Mouse (Mus musculus): Measurements from ENCODE around the gene Taar6. TPM values are rescaled to one million over a fixed set of nuclear protein-coding genes. Genes with fewer than 3 reads are reported as not detected.

Gene Taar6
- total and polyA plus RNA-seq, 2 experiments from 2014 or later: not detected

DNA sequence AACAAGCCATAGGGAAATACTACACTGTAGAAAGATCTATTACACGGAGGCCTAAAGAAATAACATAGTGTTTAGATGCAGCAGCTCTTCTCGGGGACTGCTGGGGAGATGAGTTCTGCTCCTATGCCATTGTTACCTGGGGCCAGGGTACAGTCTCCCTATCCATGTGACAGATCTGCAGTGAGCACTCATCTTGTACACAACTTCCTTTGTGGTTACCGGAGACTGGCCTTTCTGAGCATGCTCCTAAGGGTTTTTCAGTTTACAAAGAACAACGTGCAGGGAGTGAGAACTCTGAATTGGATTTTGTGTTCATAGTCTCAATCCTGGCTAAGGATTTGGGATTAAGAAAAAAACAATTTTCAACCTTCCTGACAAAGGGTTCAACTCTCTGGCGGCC is 973 bp upstream of the Taar6 start:
- DNase-seq (no peak), ATAC-seq (no peak)
- Histone ChIP-seq H3K4me1 (ENCODE audit: insufficient read depth) (no peaks in the 10 kb centered on the region), H3K9me3 (ENCODE audit: low read length) (no peaks in the 10 kb centered on the region), H3K4me3 (ENCODE audit: low read depth, low read length) (no peak overlapping the region), H3K36me3 (ENCODE audit: insufficient read depth) (no peaks in the 10 kb centered on the region), H3K4me2 (ENCODE audit: low read depth) (no peak overlapping the region), H3K27ac (ENCODE audit: low read depth, low read length) (no peak overlapping the region), H3K27me3 (ENCODE audit: insufficient read depth, low read length) (no peaks in the 10 kb centered on the region), H3K9ac (no peak overlapping the region)
- 74% methylated on average over 5 of the region's 5 CpGs for WGBS
- no peak for TF ChIP-seq CTCF (IDR thresholded peaks at IDR 0.05; ENCODE audit: low read depth)

DNA sequence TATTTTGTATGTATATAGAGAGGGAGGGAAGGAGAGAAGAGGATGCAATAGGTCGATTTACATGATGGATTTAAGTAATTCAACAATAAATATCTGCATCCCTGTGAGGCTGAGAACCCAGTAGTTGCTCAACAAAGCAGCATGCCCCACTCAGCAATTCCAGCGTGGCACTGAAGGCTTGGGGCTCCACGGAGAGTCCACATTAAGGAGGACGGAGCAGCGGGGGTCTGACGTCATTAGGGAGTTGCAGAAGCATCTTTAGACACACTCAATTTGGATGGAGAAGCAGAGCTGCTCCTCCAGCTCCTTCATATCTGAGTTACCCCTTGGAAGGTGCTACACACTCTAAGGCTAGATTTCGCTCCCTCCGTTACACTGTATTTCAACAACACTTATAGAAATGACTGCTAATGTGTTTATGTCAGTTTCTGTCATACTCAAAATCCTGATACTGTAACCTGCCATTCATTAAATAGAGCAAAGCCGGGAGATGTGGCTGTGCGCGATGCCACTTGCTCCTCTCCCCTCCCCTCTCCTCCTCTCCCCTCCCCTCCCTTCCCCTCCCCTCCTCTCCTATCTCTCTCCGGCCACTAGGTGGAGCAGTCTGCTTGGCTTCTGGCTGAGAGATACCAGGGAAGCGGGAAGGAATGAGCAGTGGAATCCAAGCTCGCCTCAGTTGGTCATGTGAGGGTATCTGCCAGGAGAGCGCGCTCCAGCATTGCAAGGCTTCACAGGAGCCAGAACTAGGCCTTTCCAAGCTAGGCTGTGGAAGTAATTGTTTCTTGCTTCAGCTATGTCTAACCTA is 6.3 kb downstream of the Taar6 start:
- Histone ChIP-seq H3K9ac (no peak overlapping the region), H3K9me3 (ENCODE audit: low read length) (no peaks in the 10 kb centered on the region), H3K4me2 (ENCODE audit: low read depth) (no peak overlapping the region), H3K27ac (ENCODE audit: low read depth, low read length) (no peak overlapping the region), H3K4me1 (ENCODE audit: insufficient read depth) (no peaks in the 10 kb centered on the region), H3K36me3 (ENCODE audit: insufficient read depth) (no peaks in the 10 kb centered on the region), H3K4me3 (ENCODE audit: low read depth, low read length) (no peak overlapping the region), H3K27me3 (ENCODE audit: insufficient read depth, low read length) (no peaks in the 10 kb centered on the region)
- peak; percentile 92 for ATAC-seq
- TF ChIP-seq CTCF (IDR thresholded peaks at IDR 0.05; ENCODE audit: low read depth): peak; percentile 82
- 44% methylated on average over 16 of the region's 16 CpGs for WGBS
- peak; percentile 85 for DNase-seq

DNA sequence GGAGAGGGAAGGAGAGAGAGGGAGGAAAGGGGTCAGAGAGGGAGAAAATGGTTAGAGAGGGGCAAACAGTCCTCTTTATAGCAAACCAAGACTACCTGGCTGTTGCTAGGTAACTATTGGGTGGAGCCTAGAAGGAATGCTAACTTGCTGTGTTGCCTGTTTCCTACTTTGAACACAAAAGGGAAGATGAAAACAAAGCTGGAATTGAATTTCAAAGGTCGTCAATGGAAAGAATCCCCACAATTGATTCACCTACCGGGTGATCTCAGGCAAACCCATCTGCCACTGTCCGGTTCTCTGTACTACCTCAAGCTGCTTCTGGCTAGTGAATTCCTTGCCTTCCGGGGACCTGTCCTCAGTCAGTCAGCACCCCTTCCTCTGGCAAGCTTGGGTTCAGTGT is 7.5 kb downstream of the Taar6 start:
- no peaks in the 10 kb centered on the region for H3K9me3 ChIP-seq (ENCODE audit: low read length)
- H3K27ac ChIP-seq (ENCODE audit: low read depth, low read length): no peak overlapping the region
- H3K36me3 ChIP-seq (ENCODE audit: insufficient read depth): no peaks in the 10 kb centered on the region
- no peak overlapping the region for H3K9ac ChIP-seq
- H3K27me3 ChIP-seq (ENCODE audit: insufficient read depth, low read length): no peaks in the 10 kb centered on the region
- DNase-seq: no peak
- H3K4me2 ChIP-seq (ENCODE audit: low read depth): no peak overlapping the region
- H3K4me3 ChIP-seq (ENCODE audit: low read depth, low read length): no peak overlapping the region
- 45% methylated on average over 4 of the region's 4 CpGs for WGBS
- H3K4me1 ChIP-seq (ENCODE audit: insufficient read depth): no peaks in the 10 kb centered on the region
- no peak for ATAC-seq
- TF ChIP-seq CTCF (IDR thresholded peaks at IDR 0.05; ENCODE audit: low read depth): no peak

DNA sequence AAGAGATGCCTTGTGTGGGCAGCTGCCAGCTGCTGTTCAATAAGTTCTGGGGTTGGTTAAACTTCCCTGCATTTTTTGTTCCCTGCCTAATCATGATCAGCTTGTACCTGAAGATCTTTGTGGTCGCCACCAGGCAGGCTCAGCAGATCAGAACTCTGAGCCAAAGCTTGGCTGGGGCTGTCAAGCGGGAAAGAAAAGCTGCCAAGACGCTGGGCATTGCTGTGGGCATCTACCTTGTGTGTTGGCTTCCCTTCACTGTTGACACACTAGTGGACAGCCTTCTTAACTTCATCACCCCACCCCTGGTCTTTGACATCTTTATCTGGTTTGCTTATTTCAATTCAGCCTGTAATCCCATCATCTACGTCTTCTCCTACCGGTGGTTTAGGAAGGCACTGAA is 14.2 kb downstream of the Taar6 start:
- H3K27ac ChIP-seq (ENCODE audit: low read depth, low read length): no peak overlapping the region

DNA sequence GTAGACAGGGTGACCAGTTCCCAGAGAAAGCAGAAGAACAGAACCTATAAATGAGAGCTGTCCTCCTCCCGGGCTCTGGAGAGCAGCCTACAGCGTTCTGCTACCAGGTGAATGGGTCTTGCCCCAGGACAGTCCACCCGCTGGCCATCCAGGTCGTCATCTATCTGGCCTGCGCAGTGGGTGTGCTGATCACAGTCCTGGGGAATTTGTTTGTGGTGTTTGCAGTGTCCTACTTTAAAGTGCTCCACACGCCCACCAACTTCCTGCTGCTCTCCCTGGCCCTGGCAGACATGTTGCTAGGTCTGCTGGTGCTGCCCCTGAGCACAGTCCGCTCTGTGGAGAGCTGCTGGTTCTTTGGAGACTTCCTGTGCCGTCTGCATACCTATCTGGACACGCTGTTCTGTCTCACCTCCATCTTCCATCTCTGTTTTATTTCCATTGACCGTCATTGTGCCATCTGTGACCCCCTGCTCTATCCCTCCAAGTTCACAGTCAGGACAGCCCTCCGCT is 14.7 kb downstream of the Taar6 start, which contains the start of gene Taar5:
TSS of gene Taar5 (plus strand) at position 51 of the 510 bp plus-strand sequence.
- Histone ChIP-seq H3K4me2 (ENCODE audit: low read depth) (no peak within 1 kb of the TSS), H3K27ac (ENCODE audit: low read depth, low read length) (no peak within 1 kb of the TSS), H3K27me3 (ENCODE audit: insufficient read depth, low read length) (no peaks in the 10 kb centered on the region), H3K9ac (no peak within 1 kb of the TSS), H3K4me1 (ENCODE audit: insufficient read depth) (no peaks in the 10 kb centered on the region), H3K36me3 (ENCODE audit: insufficient read depth) (no peaks in the 10 kb centered on the region), H3K9me3 (ENCODE audit: low read length) (no peaks in the 10 kb centered on the region), H3K4me3 (ENCODE audit: low read depth, low read length) (no peak within 1 kb of the TSS)
- ATAC-seq: no peak
- 93% methylated on average over 11 of the region's 11 CpGs for WGBS
- no peak for DNase-seq
- no peak for TF ChIP-seq CTCF (IDR thresholded peaks at IDR 0.05; ENCODE audit: low read depth)

More for the DNA sequence above, 14.2 kb downstream of the Taar6 start:
- no peaks in the 10 kb centered on the region for H3K9me3 ChIP-seq (ENCODE audit: low read length)
- H3K9ac ChIP-seq: no peak overlapping the region
- no peaks in the 10 kb centered on the region for H3K27me3 ChIP-seq (ENCODE audit: insufficient read depth, low read length)
- no peaks in the 10 kb centered on the region for H3K4me1 ChIP-seq (ENCODE audit: insufficient read depth)
- WGBS: 90% methylated on average over 5 of the region's 5 CpGs
- TF ChIP-seq CTCF (IDR thresholded peaks at IDR 0.05; ENCODE audit: low read depth): no peak
- H3K4me3 ChIP-seq (ENCODE audit: low read depth, low read length): no peak overlapping the region
- DNase-seq: no peak
- ATAC-seq: no peak
- no peaks in the 10 kb centered on the region for H3K36me3 ChIP-seq (ENCODE audit: insufficient read depth)
- H3K4me2 ChIP-seq (ENCODE audit: low read depth): no peak overlapping the region

DNA sequence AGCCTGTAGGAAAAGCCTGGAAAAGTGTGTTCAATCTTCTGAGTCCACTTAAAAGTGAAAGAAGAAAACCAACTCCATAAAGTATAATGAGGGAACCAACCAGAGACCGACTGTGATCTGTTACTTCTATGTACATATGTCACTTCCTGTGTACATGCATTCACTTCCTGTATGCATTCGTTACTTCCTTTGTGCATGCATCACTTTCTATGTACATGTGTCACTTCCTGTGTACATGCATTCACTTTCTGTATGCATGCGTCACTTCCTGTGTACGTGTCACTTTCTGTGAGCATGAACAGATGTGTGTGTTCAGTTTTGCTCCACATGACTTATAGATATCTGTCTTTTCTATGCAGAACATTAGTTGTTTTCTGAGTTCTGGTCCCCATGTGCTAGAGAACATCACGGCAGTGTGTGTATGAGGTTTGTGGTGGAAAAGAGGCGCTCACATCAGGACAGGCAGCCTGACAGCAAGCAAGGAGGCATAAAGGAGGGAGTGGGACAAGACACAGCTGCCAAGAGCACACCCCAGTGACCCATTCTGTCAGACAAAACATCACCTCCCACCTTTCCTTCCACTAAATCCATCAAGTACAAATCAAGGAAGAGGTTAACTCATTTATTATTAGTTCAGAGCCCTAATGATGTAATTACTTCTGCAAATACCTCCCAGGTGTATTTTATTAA is 20.4 kb downstream of the Taar6 start:
- Histone ChIP-seq H3K36me3 (ENCODE audit: insufficient read depth) (no peaks in the 10 kb centered on the region), H3K9me3 (ENCODE audit: low read length) (no peaks in the 10 kb centered on the region), H3K4me1 (ENCODE audit: insufficient read depth) (no peaks in the 10 kb centered on the region), H3K4me2 (ENCODE audit: low read depth) (no peak overlapping the region), H3K9ac (no peak overlapping the region), H3K27ac (ENCODE audit: low read depth, low read length) (no peak overlapping the region), H3K4me3 (ENCODE audit: low read depth, low read length) (no peak overlapping the region), H3K27me3 (ENCODE audit: insufficient read depth, low read length) (no peaks in the 10 kb centered on the region)
- DNase-seq (no peak), ATAC-seq (no peak)
- 91% methylated on average over 6 of the region's 6 CpGs for WGBS
- no peak for TF ChIP-seq CTCF (IDR thresholded peaks at IDR 0.05; ENCODE audit: low read depth)

DNA sequence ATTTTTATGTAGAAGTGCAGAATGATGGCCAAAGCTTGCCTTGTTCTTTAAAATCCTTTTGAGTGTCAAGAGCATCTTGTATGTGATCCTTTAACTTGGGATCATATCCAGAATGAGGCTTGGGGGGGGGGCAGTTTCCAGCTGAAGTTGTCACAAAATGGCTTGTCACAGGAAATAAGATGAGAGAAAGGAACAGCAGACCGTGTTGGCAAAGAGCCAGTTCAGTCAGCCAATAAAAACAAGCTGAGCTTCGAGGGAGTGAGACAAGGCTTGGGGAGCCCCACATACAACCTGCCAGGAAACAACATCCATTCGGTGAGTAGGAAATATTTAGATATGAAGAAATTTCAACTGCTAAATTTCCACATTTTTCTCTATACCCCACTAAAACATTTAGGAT is 22.0 kb downstream of the Taar6 start:
- WGBS: 38% methylated on average over 3 of the region's 3 CpGs
- Histone ChIP-seq H3K36me3 (ENCODE audit: insufficient read depth) (no peaks in the 10 kb centered on the region), H3K9ac (no peak overlapping the region), H3K9me3 (ENCODE audit: low read length) (no peaks in the 10 kb centered on the region), H3K4me2 (ENCODE audit: low read depth) (no peak overlapping the region), H3K4me3 (ENCODE audit: low read depth, low read length) (no peak overlapping the region), H3K4me1 (ENCODE audit: insufficient read depth) (no peaks in the 10 kb centered on the region), H3K27ac (ENCODE audit: low read depth, low read length) (no peak overlapping the region), H3K27me3 (ENCODE audit: insufficient read depth, low read length) (no peaks in the 10 kb centered on the region)
- ATAC-seq: peak; percentile 42; the same call in 1 of the 2 replicates
- DNase-seq: peak; percentile 10
- TF ChIP-seq CTCF (IDR thresholded peaks at IDR 0.05; ENCODE audit: low read depth): no peak
